Mouse (Mus musculus) liver, adult 2 months (tissue): ENCODE data around the gene Unc119b. TPM values are rescaled to one million over a fixed set of nuclear protein-coding genes. Genes with fewer than 3 reads are reported as not detected.

Experiments used
- DNase-seq: peaks from one replicate; pipeline ENCODE4 v3.0.0-alpha.2; 2011; ENCODE audit warnings: low read depth, low spot score; ENCODE audit errors: extremely low read depth
- H3K27ac ChIP-seq: fragments of 200-500 bp; replicated peaks from 2 replicates; pipeline ENCODE4 v1.5.1; 2012; ENCODE audit warnings: low read depth, mild to moderate bottlenecking, control low read depth, inconsistent platforms, low read length; ENCODE audit not compliant: insufficient read depth
- H3K27me3 ChIP-seq: fragments of 200-500 bp; 2 replicates; pipeline ENCODE4 v1.6.1; 2012; ENCODE audit warnings: mild to moderate bottlenecking, moderate library complexity, low read length, inconsistent platforms; ENCODE audit not compliant: control insufficient read depth, insufficient read depth
- H3K36me3 ChIP-seq: fragments of 200-500 bp; 2 replicates; pipeline ENCODE4 v1.6.1; 2012; ENCODE audit warnings: low read length, inconsistent platforms; ENCODE audit not compliant: control insufficient read depth, insufficient read depth
- H3K4me1 ChIP-seq: fragments of 200-500 bp; 2 replicates; pipeline ENCODE4 v1.6.1; 2011; ENCODE audit warnings: low read length; ENCODE audit not compliant: control insufficient read depth, insufficient read depth
- H3K4me3 ChIP-seq: fragments of 200-500 bp; 2 replicates; pipeline ENCODE4 v1.5.1; 2011; ENCODE audit warnings: low read depth, mild to moderate bottlenecking, control low read depth, low read length, moderate library complexity; ENCODE audit not compliant: insufficient read depth
- H3K79me2 ChIP-seq: fragments of 200-500 bp; 2 replicates; pipeline ENCODE4 v1.6.1; 2012; ENCODE audit warnings: inconsistent platforms, mild to moderate bottlenecking, low read length, moderate library complexity; ENCODE audit not compliant: control insufficient read depth, insufficient read depth
- H3K9ac ChIP-seq: fragments of 200-500 bp; 2 replicates; pipeline ENCODE4 v1.6.1; 2012; ENCODE audit warnings: low read depth, mild to moderate bottlenecking, control low read depth, inconsistent platforms, low read length
- CTCF ChIP-seq: fragments of 200-500 bp; IDR thresholded peaks from 2 replicates; pipeline ENCODE4 v1.5.1; 2011; ENCODE audit warnings: low read depth, low read length, control low read depth
- POLR2A ChIP-seq: fragments of 200-500 bp; IDR thresholded peaks from 2 replicates; pipeline ENCODE4 v1.6.1; 2011; ENCODE audit warnings: low read length, control low read depth; ENCODE audit not compliant: insufficient read depth; ENCODE audit errors: extremely low read depth
- WGBS: fragments of 180-500 bp; shearing (Covaris S2); methylation state at CpG from one replicate; pipeline ENCODE4 v1.1.7; 2018; 5-methylcytosine and 5-hydroxymethylcytosine counted together
- polyA plus RNA-seq: library from polyadenylated mRNA; depleted of rRNA; stranded (reverse); fragments of >200 nt; gene quantifications from 2 replicates; pipeline ENCODE4 v1.2.3, GENCODE M21; 2012; rRNA removed
- total RNA-seq: library from RNA; depleted of rRNA; stranded (reverse); fragments of >200 nt; gene quantifications from 2 replicates; pipeline ENCODE4 v1.2.3, GENCODE M21; 2014; rRNA removed

Unc119b gene
- total RNA-seq (12.5 and 17.3 TPM in 2 replicates), polyA plus RNA-seq (29.4 and 32.0 TPM in 2 replicates)

DNA sequence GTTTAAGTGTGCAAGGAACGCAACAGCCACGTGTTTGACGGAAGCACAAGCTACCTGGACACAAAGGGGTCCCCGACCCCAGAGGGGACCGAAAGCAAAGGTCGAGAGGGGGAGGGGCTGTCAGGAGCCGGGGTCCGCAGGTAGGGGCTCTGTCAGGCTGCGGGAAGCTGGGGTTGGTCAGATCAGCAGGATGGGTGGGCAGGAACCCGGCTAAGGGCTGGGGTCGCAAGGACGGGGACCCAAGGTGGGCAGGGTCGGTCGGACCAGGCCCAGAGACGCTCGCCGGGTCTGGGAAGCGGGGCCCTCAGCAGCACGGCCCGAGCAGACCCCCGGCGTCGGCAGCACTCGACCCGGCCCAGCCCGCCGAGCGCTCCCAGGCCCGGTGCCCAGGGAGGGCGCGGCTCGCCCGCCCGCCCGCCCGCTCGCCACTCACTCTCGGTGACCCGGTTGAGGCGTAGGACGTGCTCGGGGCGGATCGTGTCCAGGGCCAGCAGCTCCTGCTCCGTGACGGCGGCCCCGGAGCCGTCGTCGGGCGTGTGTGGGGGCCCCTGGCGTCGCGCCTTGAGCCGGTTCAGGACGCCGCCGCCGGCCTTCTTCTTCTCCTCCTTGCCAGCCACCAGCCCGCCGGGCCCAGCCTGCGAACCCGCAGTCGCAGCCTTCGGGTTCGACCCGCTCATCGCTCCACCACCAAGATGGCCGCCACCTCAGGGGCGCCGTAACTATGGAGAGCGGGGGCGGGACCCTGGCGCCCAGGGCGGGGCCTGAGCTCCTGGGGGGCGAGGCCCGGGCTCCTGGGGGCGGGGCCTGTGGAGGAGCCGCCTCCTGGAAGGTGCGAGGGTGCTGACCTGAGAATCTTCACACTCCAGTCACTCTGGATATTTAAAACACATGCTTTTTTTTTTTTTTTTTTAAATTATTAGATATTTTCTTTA, at the start of gene Unc119b:
Gene Unc119b, minus strand, starts transcription at position 742 of the 932 bp plus-strand sequence.
- H3K4me1 ChIP-seq, result peaks cover 9% of the 10 kb centered on the region; the same call in 1 of the 2 replicates
- peaks cover 4% of the 10 kb centered on the region; the same call in 1 of the 2 replicates for H3K79me2 ChIP-seq
- TF ChIP-seq POLR2A (peak; percentile 45; the same call in 1 of the 2 replicates), CTCF (no peak)
- H3K27me3 ChIP-seq, result no peaks in the 10 kb centered on the region
- H3K27ac ChIP-seq, result peak within 1 kb of the TSS; percentile 60
- H3K4me3 ChIP-seq, result peak within 1 kb of the TSS; percentile 97
- H3K36me3 ChIP-seq, result no peaks in the 10 kb centered on the region
- peak within 1 kb of the TSS; percentile 82 for H3K9ac ChIP-seq
- DNase-seq, result peak; percentile 52
- under 1% methylated on average over 65 of the region's 81 CpGs for WGBS

- peaks cover 2% of the 10 kb centered on the region; the same call in 1 of the 2 replicates for H3K27me3 ChIP-seq
- 44% methylated on average over 10 of the region's 10 CpGs for WGBS
These were observed 48.7 kb upstream of the Unc119b start for GRCm38 (mm10) chr5:115183482-115183881.

DNA sequence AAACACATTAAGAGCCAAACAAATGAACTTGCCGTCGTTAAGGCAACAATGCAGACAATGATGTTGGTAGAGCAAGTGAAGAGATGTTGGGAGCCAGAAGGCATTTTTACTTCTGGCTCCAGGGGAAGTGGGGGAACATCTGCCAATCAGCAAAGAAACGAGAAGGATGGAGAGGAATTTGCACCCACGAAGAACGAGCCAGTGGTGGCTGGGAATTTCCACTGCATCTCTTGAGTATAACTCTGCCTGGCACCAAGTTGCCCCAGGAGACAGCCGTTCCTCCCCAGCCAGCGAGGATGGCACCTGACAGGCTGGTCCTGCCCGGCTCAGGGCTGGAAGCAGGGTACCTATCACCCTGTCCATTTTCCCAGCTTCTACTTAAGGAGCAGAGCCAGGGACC, 48.1 kb upstream of the Unc119b start:
- Histone ChIP-seq H3K27me3 (peaks cover 2% of the 10 kb centered on the region; the same call in 1 of the 2 replicates), H3K79me2 (no peaks in the 10 kb centered on the region), H3K9ac (no peak overlapping the region), H3K27ac (no peak overlapping the region), H3K4me3 (no peak overlapping the region), H3K4me1 (no peaks in the 10 kb centered on the region), H3K36me3 (no peaks in the 10 kb centered on the region)
- no peak for TF ChIP-seq CTCF
- TF ChIP-seq POLR2A, result no peak
- WGBS, result 72% methylated on average over 8 of the region's 8 CpGs
- DNase-seq, result no peak

More at GRCm38 (mm10) chr5:115183482-115183881, 48.7 kb upstream of the Unc119b start:
- Histone ChIP-seq H3K79me2 (no peaks in the 10 kb centered on the region), H3K9ac (no peak overlapping the region), H3K36me3 (no peaks in the 10 kb centered on the region), H3K4me1 (no peaks in the 10 kb centered on the region), H3K4me3 (no peak overlapping the region), H3K27ac (no peak overlapping the region)
- TF ChIP-seq CTCF, result no peak
- TF ChIP-seq POLR2A, result no peak
- DNase-seq, result no peak

- H3K36me3 ChIP-seq, result no peaks in the 10 kb centered on the region
- no peak overlapping the region for H3K4me3 ChIP-seq
- no peak overlapping the region for H3K27ac ChIP-seq
- H3K9ac ChIP-seq, result no peak overlapping the region
- H3K4me1 ChIP-seq, result no peaks in the 10 kb centered on the region
- 72% methylated on average over 13 of the region's 13 CpGs for WGBS
- no peak for TF ChIP-seq CTCF
- peaks cover 2% of the 10 kb centered on the region; the same call in 1 of the 2 replicates for H3K27me3 ChIP-seq
- no peaks in the 10 kb centered on the region for H3K79me2 ChIP-seq
- DNase-seq, result no peak
These were observed 46.6 kb upstream of the Unc119b start for GRCm38 (mm10) chr5:115181248-115181940.

- no peak for DNase-seq
- no peaks in the 10 kb centered on the region for H3K4me1 ChIP-seq
- H3K36me3 ChIP-seq, result no peaks in the 10 kb centered on the region
- TF ChIP-seq POLR2A (no peak), CTCF (no peak)
- whole genome bisulfite sequencing, result 93% methylated on average over 11 of the region's 11 CpGs
- no peak overlapping the region for H3K9ac ChIP-seq
- H3K79me2 ChIP-seq, result no peaks in the 10 kb centered on the region
- no peaks in the 10 kb centered on the region for H3K27me3 ChIP-seq
- no peak overlapping the region for H3K27ac ChIP-seq
- no peak overlapping the region for H3K4me3 ChIP-seq
These were observed 44.8 kb upstream of the Unc119b start for GRCm38 (mm10) chr5:115179596-115179995.
